Mouse (Mus musculus): Measurements from ENCODE around the gene Lrch4.

DNA sequence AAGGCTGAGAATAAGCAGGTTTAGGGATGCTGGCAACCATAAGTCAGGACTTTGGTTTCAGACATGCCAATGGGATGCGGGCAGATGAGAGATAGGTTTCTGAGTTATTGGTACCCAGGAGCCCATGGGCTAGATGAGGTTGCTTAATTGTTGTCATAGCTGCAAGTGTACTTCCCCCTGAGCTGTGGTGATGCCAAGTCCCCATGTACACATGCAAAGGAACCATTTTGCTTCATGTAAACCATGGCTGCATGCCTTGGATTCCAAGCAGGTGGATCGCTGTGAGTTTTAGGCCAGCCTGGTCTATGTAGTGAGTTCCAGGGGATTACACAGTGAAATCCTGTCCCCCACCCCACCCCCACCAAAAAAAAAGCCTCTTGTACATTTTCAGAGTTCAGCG is 56.7 kb downstream of the Lrch4 start:
- no peak for TF ChIP-seq CTCF (IDR thresholded peaks at IDR 0.05; ENCODE audit: borderline replicate concordance, insufficient read depth, low read length)
- no peak for TF ChIP-seq POLR2A (IDR thresholded peaks at IDR 0.05; ENCODE audit: low read depth, low read length)

Data from embryonic fibroblast, embryonic 13.5 days (primary cell).